Mouse (Mus musculus): ENCODE data around the gene Galp. TPM values are rescaled to one million over a fixed set of nuclear protein-coding genes. Genes with fewer than 3 reads are reported as not detected.
A peak's percentile ranks its signal among the peaks of the same experiment; 100 is the strongest.
"Not testable (repeated sequence)": the region's sequence is repeated elsewhere in the genome, so short reads cannot be mapped to it uniquely, and the experiment has no call there.

Galp gene
- total RNA-seq, 2 experiments from 2014 or later = not detected

DNA sequence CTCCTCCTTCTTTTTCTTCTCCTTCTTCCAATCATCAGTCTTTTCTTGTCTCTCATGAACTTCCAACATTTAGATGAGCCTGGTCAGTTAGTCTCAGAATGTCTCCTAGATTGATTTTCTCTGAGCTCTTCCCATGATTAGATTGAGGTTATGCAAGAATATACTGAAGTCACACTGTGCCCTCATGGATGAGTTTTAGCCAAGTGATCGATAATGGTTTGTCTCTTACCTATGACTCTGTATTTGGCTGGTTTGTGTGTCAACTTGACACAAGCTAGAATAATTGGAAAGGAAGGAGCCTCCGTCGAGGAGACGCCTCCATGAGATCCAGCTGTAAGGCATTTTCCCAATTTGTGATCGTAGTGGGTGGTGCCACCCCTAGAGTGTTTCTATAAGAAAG lies 57.6 kb downstream of the Galp start:
- ATAC-seq (replicated peaks; ENCODE audit: poor library complexity) = no peak

DNA sequence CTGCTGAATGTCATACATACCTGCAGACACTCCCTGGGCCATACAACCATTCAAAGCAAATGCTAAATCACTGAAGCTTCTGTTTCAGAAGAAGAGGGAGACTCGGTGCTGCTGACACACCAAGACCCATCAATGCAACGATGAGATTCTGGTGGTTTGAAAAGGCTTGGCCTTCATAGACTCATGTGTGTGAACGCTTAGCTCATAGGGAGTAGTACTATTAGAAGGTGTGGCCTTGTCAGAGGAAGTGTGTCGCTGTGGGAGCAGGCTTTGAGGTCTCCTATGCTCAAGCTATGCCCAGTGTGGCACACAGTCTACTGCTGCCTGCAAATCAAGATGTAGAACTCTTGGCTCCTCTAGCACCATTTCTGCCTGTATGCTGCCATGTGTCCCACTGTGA lies 60.5 kb downstream of the Galp start:
- no peak for ATAC-seq (replicated peaks; ENCODE audit: poor library complexity)

DNA sequence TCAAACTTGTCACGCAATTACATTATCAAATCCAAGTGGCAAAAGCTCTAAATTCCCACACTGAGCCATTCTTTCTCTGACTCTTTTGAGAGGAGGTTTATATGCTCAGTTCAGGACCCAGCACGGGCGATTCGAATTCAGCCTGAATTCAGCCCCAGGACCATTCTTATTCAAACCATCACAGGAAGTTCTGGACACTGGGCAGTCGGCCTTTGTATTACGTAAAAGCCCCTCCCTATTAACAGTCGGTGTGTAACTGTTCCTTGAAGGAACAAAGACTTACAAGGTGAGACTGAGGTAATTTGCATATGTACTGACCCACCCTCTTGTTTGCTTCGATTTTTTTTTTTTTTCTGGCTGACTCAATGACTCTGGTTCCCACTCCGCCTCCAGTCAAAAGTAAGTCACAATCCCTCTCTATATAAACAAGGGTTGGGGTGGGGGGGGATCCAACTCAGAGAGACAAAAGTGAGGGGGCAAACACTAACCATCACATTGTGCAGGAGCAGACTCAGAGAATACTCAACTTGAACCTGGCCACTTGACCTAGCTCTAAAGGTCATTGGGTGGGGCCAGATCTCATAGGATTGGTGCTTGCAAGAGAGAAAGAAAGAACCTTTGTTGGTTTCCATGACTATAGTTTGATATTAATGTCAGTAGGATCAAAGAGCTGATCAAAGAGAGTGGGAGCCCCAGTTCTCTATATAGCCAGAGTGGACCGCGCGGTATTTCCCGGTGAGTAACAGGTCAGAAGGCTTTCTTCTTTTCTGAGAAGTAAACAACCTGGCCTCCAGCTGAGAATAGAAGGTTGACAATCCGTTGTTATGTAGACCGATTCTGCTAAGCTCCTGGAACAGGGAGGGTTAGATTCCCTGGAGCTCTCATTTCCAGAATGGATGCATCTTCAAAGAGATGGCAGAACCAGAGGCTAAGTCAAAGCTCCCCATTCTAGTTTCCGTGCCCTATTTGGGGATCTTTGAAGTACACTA lies 61.6 kb downstream of the Galp start:
- no peak for ATAC-seq (replicated peaks; ENCODE audit: poor library complexity)

- not testable (repeated sequence) for ATAC-seq (replicated peaks; ENCODE audit: poor library complexity)
These were observed 63.1 kb downstream of the Galp start for GRCm38 (mm10) chr7:6260004-6260403.

GRCm38 (mm10) chr7:6262120-6262519 lies 65.2 kb downstream of the Galp start:
- ATAC-seq (replicated peaks; ENCODE audit: poor library complexity) = peak; percentile 44; the same call in 1 of the 2 replicates

DNA sequence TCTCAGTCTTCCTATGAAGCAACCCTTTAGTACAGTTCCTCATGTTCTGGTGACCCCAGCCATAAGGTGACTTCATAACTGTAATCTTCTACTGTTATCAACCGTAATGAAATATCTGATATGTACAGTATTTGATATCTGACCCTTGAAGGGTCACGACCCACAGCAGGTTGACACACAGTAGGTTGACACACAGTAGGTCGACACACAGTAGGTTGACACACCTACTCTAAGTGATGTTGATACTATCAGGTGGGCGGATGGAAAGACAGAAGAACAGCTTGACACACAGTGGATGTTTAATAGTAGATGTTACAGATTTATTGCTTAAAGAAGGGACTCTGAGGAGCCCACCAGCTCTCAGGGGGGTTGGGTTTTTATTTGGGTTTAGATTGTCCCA lies 66.1 kb downstream of the Galp start:
- ATAC-seq (replicated peaks; ENCODE audit: poor library complexity) = no peak

GRCm38 (mm10) chr7:6265695-6266094 lies 68.8 kb downstream of the Galp start:
- peak; percentile 98 for ATAC-seq (replicated peaks; ENCODE audit: poor library complexity)

Other genes starting within 250 kb of the Galp start
- not detected in 2 replicates for gene Vmn1r65, start 186.1 kb upstream of the Galp start, total RNA-seq (2015)
- not detected in 2 replicates for gene Vmn1r65, start 186.1 kb upstream of the Galp start, total RNA-seq (2017)
- not detected in 2 replicates for gene Nlrp4c, start 151.9 kb upstream of the Galp start, total RNA-seq (2015)
- gene Nlrp4c, start 151.9 kb upstream of the Galp start, total RNA-seq (2017) = not detected in 2 replicates
- gene Zfp787, start 41.1 kb upstream of the Galp start, total RNA-seq (2015) = 14.3 and 17.8 TPM in 2 replicates
- gene Zfp787, start 41.1 kb upstream of the Galp start, total RNA-seq (2017) = 20.4 and 24.8 TPM in 2 replicates
- gene Zfp444, start 24.9 kb upstream of the Galp start, total RNA-seq (2015) = 4.1 and 6.2 TPM in 2 replicates
- gene Zfp444, start 24.9 kb upstream of the Galp start, total RNA-seq (2017) = 16.4 and 20.9 TPM in 2 replicates
- gene Zscan5b, start 25.2 kb downstream of the Galp start, total RNA-seq (2015) = not detected in 2 replicates
- gene Zscan5b, start 25.2 kb downstream of the Galp start, total RNA-seq (2017) = not detected in 2 replicates
- gene Epp13, start 55.6 kb downstream of the Galp start, total RNA-seq (2015) = not detected in 2 replicates
- gene Epp13, start 55.6 kb downstream of the Galp start, total RNA-seq (2017) = not detected in 2 replicates
- 1.3 and 3.3 TPM in 2 replicates for gene Zfp667, start 89.5 kb downstream of the Galp start, total RNA-seq (2015)
- gene Zfp667, start 89.5 kb downstream of the Galp start, total RNA-seq (2017) = 2.8 and 3.4 TPM in 2 replicates
- 4.0 TPM in 2 replicates for gene Zfp583, start 134.2 kb downstream of the Galp start, total RNA-seq (2015)
- gene Zfp583, start 134.2 kb downstream of the Galp start, total RNA-seq (2017) = 2.2 and 3.3 TPM in 2 replicates
- 0.20 TPM in 2 replicates for gene Gm3854, start 146.7 kb downstream of the Galp start, total RNA-seq (2015)
- 0.57 and 0.79 TPM in 2 replicates for gene Gm3854, start 146.7 kb downstream of the Galp start, total RNA-seq (2017)
- 2.8 and 4.8 TPM in 2 replicates for gene Zfp78, start 166.2 kb downstream of the Galp start, total RNA-seq (2015)
- 3.1 and 3.5 TPM in 2 replicates for gene Zfp78, start 166.2 kb downstream of the Galp start, total RNA-seq (2017)
- gene Zfp28, start 186.2 kb downstream of the Galp start, total RNA-seq (2015) = 1.4 and 2.4 TPM in 2 replicates
- 1.5 and 2.2 TPM in 2 replicates for gene Zfp28, start 186.2 kb downstream of the Galp start, total RNA-seq (2017)
- gene Smim17, start 201.6 kb downstream of the Galp start, total RNA-seq (2015) = not detected in 2 replicates
- gene Smim17, start 201.6 kb downstream of the Galp start, total RNA-seq (2017) = not detected in 2 replicates
- gene Gm20715, start 213.2 kb downstream of the Galp start, total RNA-seq (2015) = not detected in 2 replicates
- not detected in 2 replicates for gene Gm20715, start 213.2 kb downstream of the Galp start, total RNA-seq (2017)
- 0.29 TPM in 1 of 2 replicates, not detected in the other for gene Olfr1344, start 241.6 kb downstream of the Galp start, total RNA-seq (2015)
- not detected in 2 replicates for gene Olfr1344, start 241.6 kb downstream of the Galp start, total RNA-seq (2017)